Mouse (Mus musculus) olfactory bulb, adult 2 months (tissue): ENCODE measurements around the gene Agps.

ENCODE experiments used
- CTCF ChIP-seq: fragments of 200-500 bp; IDR thresholded peaks from 2 replicates; pipeline ENCODE4 v1.5.1; 2012; ENCODE audit warnings: low read depth, mild to moderate bottlenecking, low read length, moderate library complexity; ENCODE audit not compliant: insufficient read depth
- POLR2A ChIP-seq: fragments of 200-500 bp; IDR thresholded peaks from 2 replicates; pipeline ENCODE4 v1.6.1; 2012; ENCODE audit warnings: mild to moderate bottlenecking, low read depth, low read length, moderate library complexity; ENCODE audit not compliant: insufficient read depth

GRCm38 (mm10) chr2:75861115-75861514, 29.1 kb downstream of the Agps start:
- TF ChIP-seq CTCF = no peak
- TF ChIP-seq POLR2A = no peak
